Mouse (Mus musculus): ENCODE measurements around the gene Brd7. TPM values are rescaled to one million over a fixed set of nuclear protein-coding genes. Genes with fewer than 3 reads are reported as not detected.

Gene Brd7
- polyA plus RNA-seq, 1 experiment from 2014 or later = 67.1 TPM

- H3K9ac ChIP-seq = no peak overlapping the region
- peaks cover 33% of the 10 kb centered on the region for H3K4me1 ChIP-seq
- no peak overlapping the region for H3K4me3 ChIP-seq
- H3K4me2 ChIP-seq = no peak overlapping the region
- H3K27ac ChIP-seq (replicated peaks) = peak overlapping the region; percentile 92
- ATAC-seq (ENCODE audit: extremely low read depth, insufficient number of reproducible peaks, low FRiP score, low TSS enrichment) = no peak
- 90% methylated on average over 4 of the region's 4 CpGs for WGBS
- no peaks in the 10 kb centered on the region for H3K9me3 ChIP-seq
- peaks cover 98% of the 10 kb centered on the region for H3K36me3 ChIP-seq
- no peaks in the 10 kb centered on the region for H3K27me3 ChIP-seq (replicated peaks)
These were observed 20.0 kb downstream of the Brd7 start for GRCm38 (mm10) chr8:88342026-88342425.

- Histone ChIP-seq H3K27me3 (replicated peaks) (no peaks in the 10 kb centered on the region), H3K4me3 (no peak overlapping the region), H3K27ac (replicated peaks) (peak overlapping the region; percentile 92), H3K4me2 (peak overlapping the region; percentile 11; the same call in 1 of the 2 replicates), H3K36me3 (peaks cover 97% of the 10 kb centered on the region), H3K9me3 (no peaks in the 10 kb centered on the region), H3K4me1 (peaks cover 36% of the 10 kb centered on the region), H3K9ac (peak overlapping the region; percentile 47; the same call in 1 of the 2 replicates)
- ATAC-seq (ENCODE audit: extremely low read depth, insufficient number of reproducible peaks, low FRiP score, low TSS enrichment) = peak; percentile 31; the same call in 1 of the 2 replicates
- WGBS = 49% methylated on average over 2 of the region's 2 CpGs
These were observed 21.9 kb downstream of the Brd7 start for GRCm38 (mm10) chr8:88339887-88340695.

- H3K4me1 ChIP-seq = peaks cover 44% of the 10 kb centered on the region
- no peak for ATAC-seq (ENCODE audit: extremely low read depth, insufficient number of reproducible peaks, low FRiP score, low TSS enrichment)
- H3K4me2 ChIP-seq = no peak overlapping the region
- H3K4me3 ChIP-seq = no peak overlapping the region
- no peaks in the 10 kb centered on the region for H3K27me3 ChIP-seq (replicated peaks)
- peak overlapping the region; percentile 92 for H3K27ac ChIP-seq (replicated peaks)
- H3K36me3 ChIP-seq = peaks cover 90% of the 10 kb centered on the region
- whole genome bisulfite sequencing = 37% methylated on average over 3 of the region's 3 CpGs
- H3K9ac ChIP-seq = no peak overlapping the region; the same call in 1 of the 2 replicates
- no peaks in the 10 kb centered on the region for H3K9me3 ChIP-seq
These were observed 22.8 kb downstream of the Brd7 start for GRCm38 (mm10) chr8:88339221-88339620.

- H3K36me3 ChIP-seq = peaks cover 90% of the 10 kb centered on the region
- 63% methylated on average over 3 of the region's 3 CpGs for WGBS
- H3K9ac ChIP-seq = no peak overlapping the region
- H3K4me2 ChIP-seq = 0 out of 2 replicates have a peak overlapping the region, but pooled peaks have one; percentile 2
- no peaks in the 10 kb centered on the region for H3K9me3 ChIP-seq
- no peaks in the 10 kb centered on the region for H3K27me3 ChIP-seq (replicated peaks)
- peaks cover 38% of the 10 kb centered on the region for H3K4me1 ChIP-seq
- ATAC-seq (ENCODE audit: extremely low read depth, insufficient number of reproducible peaks, low FRiP score, low TSS enrichment) = no peak
- H3K27ac ChIP-seq (replicated peaks) = peak overlapping the region; percentile 91
- H3K4me3 ChIP-seq = no peak overlapping the region
These were observed 27.0 kb downstream of the Brd7 start for GRCm38 (mm10) chr8:88334975-88335374.

GRCm38 (mm10) chr8:88334384-88334783, 27.6 kb downstream of the Brd7 start:
- ATAC-seq (ENCODE audit: extremely low read depth, insufficient number of reproducible peaks, low FRiP score, low TSS enrichment) = no peak; the same call in 1 of the 2 replicates
- 44% methylated on average over 2 of the region's 2 CpGs for WGBS

GRCm38 (mm10) chr8:88330816-88331215, 31.2 kb downstream of the Brd7 start:
- H3K4me2 ChIP-seq = no peak overlapping the region
- 88% methylated on average over 3 of the region's 3 CpGs for WGBS
- ATAC-seq (ENCODE audit: extremely low read depth, insufficient number of reproducible peaks, low FRiP score, low TSS enrichment) = no peak

More at GRCm38 (mm10) chr8:88334384-88334783, 27.6 kb downstream of the Brd7 start:
- Histone ChIP-seq H3K27ac (replicated peaks) (peak overlapping the region; percentile 91), H3K4me3 (no peak overlapping the region), H3K27me3 (replicated peaks) (no peaks in the 10 kb centered on the region), H3K36me3 (peaks cover 90% of the 10 kb centered on the region), H3K4me2 (peak overlapping the region; percentile 2; the same call in 1 of the 2 replicates), H3K4me1 (peaks cover 32% of the 10 kb centered on the region), H3K9ac (no peak overlapping the region), H3K9me3 (no peaks in the 10 kb centered on the region)

GRCm38 (mm10) chr8:88328689-88329088, 33.3 kb downstream of the Brd7 start:
- Histone ChIP-seq H3K36me3 (peaks cover 95% of the 10 kb centered on the region), H3K9me3 (no peaks in the 10 kb centered on the region), H3K4me3 (no peak overlapping the region), H3K4me2 (no peak overlapping the region), H3K27ac (replicated peaks) (no peak overlapping the region), H3K9ac (no peak overlapping the region), H3K27me3 (replicated peaks) (no peaks in the 10 kb centered on the region), H3K4me1 (peaks cover 14% of the 10 kb centered on the region)
- ATAC-seq (ENCODE audit: extremely low read depth, insufficient number of reproducible peaks, low FRiP score, low TSS enrichment) = no peak
- WGBS = 87% methylated on average over 6 of the region's 6 CpGs

More at GRCm38 (mm10) chr8:88330816-88331215, 31.2 kb downstream of the Brd7 start:
- peaks cover 91% of the 10 kb centered on the region for H3K36me3 ChIP-seq
- no peak overlapping the region for H3K27ac ChIP-seq (replicated peaks)
- H3K4me1 ChIP-seq = peaks cover 26% of the 10 kb centered on the region
- no peaks in the 10 kb centered on the region for H3K9me3 ChIP-seq
- H3K27me3 ChIP-seq (replicated peaks) = no peaks in the 10 kb centered on the region
- no peak overlapping the region for H3K9ac ChIP-seq
- no peak overlapping the region for H3K4me3 ChIP-seq

GRCm38 (mm10) chr8:88326328-88326727, 35.7 kb downstream of the Brd7 start:
- 92% methylated on average over 12 of the region's 12 CpGs for WGBS
- peaks cover 7% of the 10 kb centered on the region; the same call in 1 of the 2 replicates for H3K4me1 ChIP-seq
- no peak overlapping the region for H3K9ac ChIP-seq
- no peaks in the 10 kb centered on the region for H3K9me3 ChIP-seq
- no peak overlapping the region for H3K4me3 ChIP-seq
- H3K27ac ChIP-seq (replicated peaks) = no peak overlapping the region
- ATAC-seq (ENCODE audit: extremely low read depth, insufficient number of reproducible peaks, low FRiP score, low TSS enrichment) = no peak
- H3K27me3 ChIP-seq (replicated peaks) = no peaks in the 10 kb centered on the region
- H3K36me3 ChIP-seq = peaks cover 72% of the 10 kb centered on the region
- H3K4me2 ChIP-seq = no peak overlapping the region

- Histone ChIP-seq H3K4me3 (no peak overlapping the region), H3K9me3 (no peaks in the 10 kb centered on the region), H3K27ac (replicated peaks) (no peak overlapping the region), H3K4me2 (no peak overlapping the region), H3K27me3 (replicated peaks) (no peaks in the 10 kb centered on the region), H3K36me3 (peaks cover 67% of the 10 kb centered on the region), H3K9ac (no peak overlapping the region), H3K4me1 (peaks cover 7% of the 10 kb centered on the region; the same call in 1 of the 2 replicates)
- no peak for ATAC-seq (ENCODE audit: extremely low read depth, insufficient number of reproducible peaks, low FRiP score, low TSS enrichment)
- 82% methylated on average over 5 of the region's 5 CpGs for WGBS
These were observed 36.2 kb downstream of the Brd7 start for GRCm38 (mm10) chr8:88325795-88326194.

- WGBS = 40% methylated on average over 5 of the region's 5 CpGs
- no peaks in the 10 kb centered on the region for H3K27me3 ChIP-seq (replicated peaks)
- H3K4me2 ChIP-seq = no peak overlapping the region
- no peak overlapping the region for H3K4me3 ChIP-seq
- no peak overlapping the region for H3K9ac ChIP-seq
- H3K4me1 ChIP-seq = peaks cover 7% of the 10 kb centered on the region; the same call in 1 of the 2 replicates
- no peaks in the 10 kb centered on the region for H3K9me3 ChIP-seq
- no peak for ATAC-seq (ENCODE audit: extremely low read depth, insufficient number of reproducible peaks, low FRiP score, low TSS enrichment)
- peaks cover 62% of the 10 kb centered on the region for H3K36me3 ChIP-seq
- no peak overlapping the region for H3K27ac ChIP-seq (replicated peaks)
These were observed 36.7 kb downstream of the Brd7 start for GRCm38 (mm10) chr8:88325251-88325650.

GRCm38 (mm10) chr8:88324760-88325159, 37.2 kb downstream of the Brd7 start:
- no peak for ATAC-seq (ENCODE audit: extremely low read depth, insufficient number of reproducible peaks, low FRiP score, low TSS enrichment)
- H3K27me3 ChIP-seq (replicated peaks) = no peaks in the 10 kb centered on the region

More at GRCm38 (mm10) chr8:88324760-88325159, 37.2 kb downstream of the Brd7 start:
- H3K4me2 ChIP-seq = no peak overlapping the region
- H3K27ac ChIP-seq (replicated peaks) = no peak overlapping the region
- H3K9me3 ChIP-seq = no peaks in the 10 kb centered on the region
- H3K9ac ChIP-seq = no peak overlapping the region
- peaks cover 57% of the 10 kb centered on the region for H3K36me3 ChIP-seq
- 76% methylated on average over 11 of the region's 11 CpGs for WGBS
- H3K4me3 ChIP-seq = no peak overlapping the region
- H3K4me1 ChIP-seq = peaks cover 7% of the 10 kb centered on the region; the same call in 1 of the 2 replicates
